Mouse (Mus musculus): ENCODE results near the gene Lrba. TPM values are rescaled to one million over a fixed set of nuclear protein-coding genes. Genes with fewer than 3 reads are reported as not detected.

Gene Lrba
- polyA plus RNA-seq, 1 experiment: 13.9 TPM

DNA sequence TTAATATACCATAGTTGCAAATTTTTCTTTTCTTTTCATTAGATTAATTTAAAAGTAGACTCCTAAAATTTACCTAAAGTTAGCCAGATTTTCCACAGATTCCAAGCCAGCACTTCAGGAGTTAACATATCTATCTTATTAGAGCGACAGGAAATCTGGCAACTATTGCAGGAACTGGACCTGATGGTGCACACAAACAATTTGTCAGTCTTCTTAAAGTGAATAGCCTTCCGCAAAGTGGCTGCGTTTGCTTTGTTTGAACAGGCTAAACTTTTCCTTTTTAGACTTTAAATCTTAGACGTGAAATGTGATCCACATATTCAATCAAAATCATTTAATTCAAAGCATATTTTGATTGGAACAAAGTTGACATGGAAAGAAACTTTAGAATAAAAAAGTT, 485.0 kb downstream of the Lrba start:
- TF ChIP-seq CTCF (IDR thresholded peaks at IDR 0.05; ENCODE audit: extremely low read depth, insufficient read depth, low read length) (no peak), POLR2A (IDR thresholded peaks at IDR 0.05; ENCODE audit: extremely low read depth, insufficient read depth, low read length) (no peak)
- H3K4me3 ChIP-seq (ENCODE audit: insufficient read depth, low read length): no peak overlapping the region
- H3K27ac ChIP-seq (ENCODE audit: insufficient read depth, low read length): no peak overlapping the region
- no peaks in the 10 kb centered on the region for H3K4me1 ChIP-seq (ENCODE audit: control insufficient read depth, insufficient read depth, low read length)

DNA sequence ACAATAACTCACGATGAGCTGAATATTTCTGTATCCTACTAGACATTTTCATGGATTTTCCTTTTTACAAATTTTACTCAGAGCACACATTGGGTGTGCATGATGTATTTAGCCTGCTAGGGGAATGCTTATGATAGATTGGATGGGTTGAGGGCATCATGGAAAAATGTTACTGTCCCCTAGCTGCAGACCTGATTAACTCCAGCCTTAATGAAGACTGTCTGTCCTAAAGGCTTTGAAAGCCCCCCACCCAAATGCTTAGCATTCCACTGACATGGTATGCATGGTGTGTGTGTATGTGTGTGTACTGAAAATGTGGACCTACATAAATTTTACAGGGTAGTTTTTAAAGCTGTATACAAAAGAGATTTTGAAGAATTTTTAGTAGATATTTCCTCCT, 487.1 kb downstream of the Lrba start:
- no peaks in the 10 kb centered on the region for H3K4me1 ChIP-seq (ENCODE audit: control insufficient read depth, insufficient read depth, low read length)
- H3K27ac ChIP-seq (ENCODE audit: insufficient read depth, low read length): no peak overlapping the region
- no peak for TF ChIP-seq POLR2A (IDR thresholded peaks at IDR 0.05; ENCODE audit: extremely low read depth, insufficient read depth, low read length)
- no peak for TF ChIP-seq CTCF (IDR thresholded peaks at IDR 0.05; ENCODE audit: extremely low read depth, insufficient read depth, low read length)
- H3K4me3 ChIP-seq (ENCODE audit: insufficient read depth, low read length): no peak overlapping the region

DNA sequence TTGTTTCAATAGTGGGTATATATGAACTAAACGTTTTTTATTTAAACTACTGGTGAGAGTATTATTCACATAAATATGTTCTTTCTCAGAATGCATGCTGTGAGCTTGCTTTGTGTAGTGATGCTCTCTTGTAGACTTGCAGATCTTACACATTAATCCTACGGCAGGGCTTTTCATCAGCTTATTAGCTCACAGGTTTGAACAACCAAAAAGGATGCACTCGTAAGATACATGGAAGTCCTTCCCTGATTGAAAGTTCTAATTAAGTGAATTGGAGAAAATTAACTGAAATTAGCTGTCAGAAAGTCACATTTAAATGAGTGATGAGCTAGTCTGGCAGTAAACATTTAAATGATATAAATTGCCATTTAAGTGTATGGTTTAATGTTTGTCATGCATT, 488.3 kb downstream of the Lrba start:
- TF ChIP-seq CTCF (IDR thresholded peaks at IDR 0.05; ENCODE audit: extremely low read depth, insufficient read depth, low read length) (no peak), POLR2A (IDR thresholded peaks at IDR 0.05; ENCODE audit: extremely low read depth, insufficient read depth, low read length) (no peak)
- Histone ChIP-seq H3K4me3 (ENCODE audit: insufficient read depth, low read length) (no peak overlapping the region), H3K4me1 (ENCODE audit: control insufficient read depth, insufficient read depth, low read length) (no peaks in the 10 kb centered on the region), H3K27ac (ENCODE audit: insufficient read depth, low read length) (no peak overlapping the region)

DNA sequence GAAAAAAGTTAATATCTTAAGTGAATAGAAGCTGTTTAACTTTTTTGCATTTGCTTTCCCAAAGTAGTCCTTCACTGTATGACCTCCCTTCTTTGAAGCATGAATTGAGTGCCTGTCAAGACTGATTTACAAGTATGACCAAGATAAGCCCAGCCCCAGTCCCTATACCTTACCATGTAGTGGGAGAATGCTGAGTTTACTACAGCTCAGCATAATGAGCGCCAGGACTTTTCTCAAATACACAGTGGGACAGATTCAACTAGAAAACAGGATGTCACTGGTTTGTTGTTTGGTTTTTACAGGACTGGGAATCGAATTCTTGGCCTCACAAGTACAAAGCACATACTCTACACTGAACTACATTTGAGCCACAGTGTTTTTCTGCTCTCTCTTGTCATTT, 490.0 kb downstream of the Lrba start:
- H3K4me1 ChIP-seq (ENCODE audit: control insufficient read depth, insufficient read depth, low read length): no peaks in the 10 kb centered on the region
- H3K4me3 ChIP-seq (ENCODE audit: insufficient read depth, low read length): no peak overlapping the region
- no peak overlapping the region for H3K27ac ChIP-seq (ENCODE audit: insufficient read depth, low read length)
- no peak for TF ChIP-seq POLR2A (IDR thresholded peaks at IDR 0.05; ENCODE audit: extremely low read depth, insufficient read depth, low read length)
- no peak for TF ChIP-seq CTCF (IDR thresholded peaks at IDR 0.05; ENCODE audit: extremely low read depth, insufficient read depth, low read length)

DNA sequence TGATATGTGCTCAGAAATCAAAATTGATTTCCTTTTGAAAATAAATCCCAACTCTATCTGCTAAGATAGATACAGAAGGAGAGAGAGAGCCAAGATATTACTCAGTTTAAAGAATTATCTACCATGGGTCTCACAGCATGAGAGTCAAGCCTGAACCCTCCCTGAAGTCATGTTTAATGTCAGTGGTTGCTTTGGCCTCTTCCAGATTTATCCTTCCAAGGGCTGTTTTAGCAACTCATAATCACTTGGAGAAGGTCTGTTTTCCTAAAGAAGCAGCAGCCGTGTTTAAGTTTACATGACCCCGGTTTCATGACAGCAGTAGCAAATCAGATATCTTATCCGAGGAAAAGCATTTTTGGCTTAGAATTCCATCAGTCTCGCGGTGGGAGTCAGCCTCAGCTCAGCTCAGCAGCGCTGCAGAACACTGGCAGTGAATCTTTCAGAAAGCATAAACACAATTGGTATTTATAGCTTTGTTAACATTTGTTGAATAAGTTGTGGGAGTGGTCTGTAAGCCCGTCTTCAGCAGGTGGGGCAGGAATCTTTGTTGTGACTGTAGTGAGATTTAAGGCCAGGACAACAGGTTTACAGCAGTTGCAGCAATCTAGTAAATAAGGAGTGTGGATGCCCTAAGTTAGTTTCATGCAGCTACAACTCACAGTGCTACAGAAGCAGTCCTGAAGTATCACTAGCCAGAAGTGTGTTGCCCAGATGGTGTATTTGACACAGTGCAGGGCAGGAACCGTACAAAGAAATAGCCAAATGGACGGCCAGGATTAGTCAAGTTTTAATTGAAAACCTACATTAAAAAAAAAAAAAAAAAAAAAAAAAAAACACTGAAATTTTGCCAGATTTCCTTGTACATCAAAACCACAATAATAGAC, 499.2 kb downstream of the Lrba start:
- H3K4me1 ChIP-seq (ENCODE audit: control insufficient read depth, insufficient read depth, low read length): no peaks in the 10 kb centered on the region
- H3K27ac ChIP-seq (ENCODE audit: insufficient read depth, low read length): no peak overlapping the region
- no peak for TF ChIP-seq POLR2A (IDR thresholded peaks at IDR 0.05; ENCODE audit: extremely low read depth, insufficient read depth, low read length)
- no peak for TF ChIP-seq CTCF (IDR thresholded peaks at IDR 0.05; ENCODE audit: extremely low read depth, insufficient read depth, low read length)
- H3K4me3 ChIP-seq (ENCODE audit: insufficient read depth, low read length): no peak overlapping the region

DNA sequence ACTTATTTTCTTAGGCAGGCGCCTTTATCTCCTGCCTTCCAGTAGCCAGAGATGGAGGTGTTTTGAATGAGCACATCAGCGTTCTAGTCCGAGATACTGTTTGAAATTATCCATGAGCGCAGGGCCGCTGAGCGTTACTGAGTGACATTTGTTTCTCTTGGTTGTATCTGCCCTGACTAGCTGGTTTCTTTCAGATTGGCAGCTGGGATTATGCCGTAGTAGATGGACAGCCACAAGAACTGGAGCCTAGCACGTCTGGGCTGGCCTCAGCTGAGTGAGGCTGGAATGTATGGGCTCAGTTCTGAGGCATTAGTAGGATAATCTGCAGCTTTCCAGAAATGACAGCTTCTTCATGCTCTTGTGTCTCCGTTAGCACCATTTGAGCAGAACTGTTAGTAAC, 500.6 kb downstream of the Lrba start:
- no peak overlapping the region for H3K4me3 ChIP-seq (ENCODE audit: insufficient read depth, low read length)
- TF ChIP-seq POLR2A (IDR thresholded peaks at IDR 0.05; ENCODE audit: extremely low read depth, insufficient read depth, low read length): no peak
- no peak for TF ChIP-seq CTCF (IDR thresholded peaks at IDR 0.05; ENCODE audit: extremely low read depth, insufficient read depth, low read length)
- H3K27ac ChIP-seq (ENCODE audit: insufficient read depth, low read length): no peak overlapping the region
- no peaks in the 10 kb centered on the region for H3K4me1 ChIP-seq (ENCODE audit: control insufficient read depth, insufficient read depth, low read length)

DNA sequence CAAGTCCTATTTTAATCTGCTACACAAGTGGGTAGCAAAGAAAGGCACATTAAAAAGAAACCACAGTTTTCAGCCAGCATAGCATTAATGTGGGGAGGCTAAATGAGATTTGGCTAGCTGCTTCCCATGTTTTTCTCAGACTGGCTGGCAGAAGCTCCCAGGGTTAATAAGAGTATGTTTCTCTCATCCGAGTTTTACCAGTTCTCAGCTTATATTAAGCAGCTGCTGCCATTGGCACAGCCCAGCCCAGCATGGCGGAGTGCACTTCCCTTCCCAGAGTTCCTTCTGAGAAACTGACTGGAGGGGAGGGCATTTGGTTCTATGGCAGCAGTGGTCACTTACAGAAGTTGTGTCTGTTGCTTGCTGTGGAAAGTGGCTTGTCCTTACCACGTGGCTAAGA, 514.4 kb downstream of the Lrba start:
- TF ChIP-seq CTCF (IDR thresholded peaks at IDR 0.05; ENCODE audit: extremely low read depth, insufficient read depth, low read length) (no peak), POLR2A (IDR thresholded peaks at IDR 0.05; ENCODE audit: extremely low read depth, insufficient read depth, low read length) (no peak)
- H3K4me3 ChIP-seq (ENCODE audit: insufficient read depth, low read length): no peak overlapping the region
- no peak overlapping the region for H3K27ac ChIP-seq (ENCODE audit: insufficient read depth, low read length)
- no peaks in the 10 kb centered on the region for H3K4me1 ChIP-seq (ENCODE audit: control insufficient read depth, insufficient read depth, low read length)

DNA sequence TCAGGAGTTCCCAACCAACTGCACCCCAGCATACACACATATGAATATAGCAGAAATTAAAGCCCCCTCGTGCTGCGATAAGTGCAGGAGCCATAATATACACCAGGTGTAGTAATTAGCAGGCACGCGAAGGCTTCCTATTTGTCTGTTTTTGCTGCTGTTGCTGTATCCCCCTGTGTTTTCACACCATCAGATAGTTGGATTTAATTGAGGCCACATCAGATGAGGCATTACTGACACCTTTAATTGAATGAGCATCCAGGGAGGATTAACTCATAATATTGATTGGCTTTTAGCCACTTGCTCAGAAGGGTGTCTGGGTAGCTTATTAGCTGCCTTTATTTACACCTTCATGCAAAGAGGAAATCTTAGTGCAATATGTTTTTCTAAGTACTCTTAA, 515.3 kb downstream of the Lrba start:
- Histone ChIP-seq H3K27ac (ENCODE audit: insufficient read depth, low read length) (no peak overlapping the region), H3K4me3 (ENCODE audit: insufficient read depth, low read length) (no peak overlapping the region), H3K4me1 (ENCODE audit: control insufficient read depth, insufficient read depth, low read length) (no peaks in the 10 kb centered on the region)
- TF ChIP-seq CTCF (IDR thresholded peaks at IDR 0.05; ENCODE audit: extremely low read depth, insufficient read depth, low read length) (no peak), POLR2A (IDR thresholded peaks at IDR 0.05; ENCODE audit: extremely low read depth, insufficient read depth, low read length) (no peak)

DNA sequence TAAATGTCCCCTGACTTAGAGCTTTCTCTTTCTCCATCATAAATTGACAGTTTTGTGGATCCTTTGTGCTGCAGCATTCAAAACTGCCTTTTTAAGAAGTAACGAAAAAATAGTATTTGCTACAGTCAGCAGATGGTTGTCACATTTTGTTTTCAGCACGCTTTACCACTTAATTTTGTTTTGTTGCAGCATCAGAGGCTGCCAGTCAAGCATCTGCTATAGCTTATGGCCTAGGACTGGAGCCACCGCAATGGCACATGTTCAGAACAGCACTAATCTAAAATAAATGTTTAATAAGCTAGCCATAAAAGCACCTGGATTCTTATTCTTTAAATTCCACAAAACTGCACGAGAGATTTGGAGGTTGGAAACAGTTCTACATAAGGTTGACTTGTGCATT, 520.9 kb downstream of the Lrba start:
- TF ChIP-seq POLR2A (IDR thresholded peaks at IDR 0.05; ENCODE audit: extremely low read depth, insufficient read depth, low read length) (no peak), CTCF (IDR thresholded peaks at IDR 0.05; ENCODE audit: extremely low read depth, insufficient read depth, low read length) (no peak)
- no peak overlapping the region for H3K27ac ChIP-seq (ENCODE audit: insufficient read depth, low read length)
- H3K4me1 ChIP-seq (ENCODE audit: control insufficient read depth, insufficient read depth, low read length): no peaks in the 10 kb centered on the region
- H3K4me3 ChIP-seq (ENCODE audit: insufficient read depth, low read length): no peak overlapping the region

DNA sequence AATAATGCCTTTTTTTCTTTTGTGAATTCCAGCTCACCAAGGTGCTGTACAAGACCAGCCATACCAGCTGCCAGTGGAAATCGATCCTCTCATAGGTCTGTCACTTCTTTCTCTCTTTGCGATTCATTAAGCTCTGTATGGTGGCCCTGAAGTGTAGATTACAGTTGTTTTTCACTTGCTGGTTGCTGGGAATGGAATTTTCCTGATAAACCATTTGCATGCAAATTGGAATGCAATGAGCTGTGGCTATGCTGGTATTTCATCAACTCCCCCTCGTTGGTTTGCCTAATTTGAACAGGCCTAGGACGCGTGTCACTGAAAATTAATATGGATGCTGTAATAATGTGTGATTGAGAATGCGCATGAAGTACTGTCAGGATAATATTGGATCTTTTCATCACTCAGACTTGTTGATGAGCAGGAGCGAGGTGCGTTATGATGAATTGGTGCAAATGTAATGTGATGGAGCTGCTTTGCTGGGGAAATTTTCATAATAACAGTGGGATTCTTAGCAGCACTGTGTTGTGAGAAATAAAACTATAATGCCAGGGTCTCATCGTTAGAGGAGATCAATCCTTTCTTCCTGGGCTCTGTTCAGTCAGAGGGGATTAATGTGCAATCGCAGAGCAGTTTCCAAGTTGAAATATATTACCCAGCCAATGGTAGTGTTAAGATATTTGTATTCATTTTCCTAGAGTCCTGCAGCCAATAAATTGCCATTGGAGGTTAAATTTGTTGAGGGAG, 521.5 kb downstream of the Lrba start:
- Histone ChIP-seq H3K4me1 (ENCODE audit: control insufficient read depth, insufficient read depth, low read length) (no peaks in the 10 kb centered on the region), H3K4me3 (ENCODE audit: insufficient read depth, low read length) (no peak overlapping the region), H3K27ac (ENCODE audit: insufficient read depth, low read length) (no peak overlapping the region)
- TF ChIP-seq CTCF (IDR thresholded peaks at IDR 0.05; ENCODE audit: extremely low read depth, insufficient read depth, low read length) (no peak), POLR2A (IDR thresholded peaks at IDR 0.05; ENCODE audit: extremely low read depth, insufficient read depth, low read length) (no peak)
